Mouse (Mus musculus) erythroid progenitor cell, adult 5-6 weeks (primary cell): Measurements from ENCODE around the gene Cd300ld2. TPM values are rescaled to one million over a fixed set of nuclear protein-coding genes. Genes with fewer than 3 reads are reported as not detected.

Source experiments
- total RNA-seq, 2 experiments: library from RNA; stranded (forward) in 1 of 2; stranded (reverse) in 1 of 2; fragments of 150-400 nt in 1 of 2; fragments of 186-747, 209-891 nt in 1 of 2; gene quantifications; 2 replicates each; pipeline versions ENCODE4 v1.2.3 to v1.2.4; 2015 to 2017; ENCODE audit warnings: low replicate concordance in 2 of 2

Gene Cd300ld2
- total RNA-seq, 2 experiments from 2014 or later: not detected

Other genes starting within 250 kb of the Cd300ld2 start
- gene Btbd17, start 220.2 kb downstream of the Cd300ld2 start, total RNA-seq (2015; ENCODE audit: low replicate concordance): not detected in 2 replicates
- gene Btbd17, start 220.2 kb downstream of the Cd300ld2 start, total RNA-seq (2017; ENCODE audit: low replicate concordance): not detected in 2 replicates
- not detected in 2 replicates for gene Gpr142, start 217.3 kb downstream of the Cd300ld2 start, total RNA-seq (2015; ENCODE audit: low replicate concordance)
- not detected in 2 replicates for gene Gpr142, start 217.3 kb downstream of the Cd300ld2 start, total RNA-seq (2017; ENCODE audit: low replicate concordance)
- not detected in 2 replicates for gene Gprc5c, start 165.0 kb downstream of the Cd300ld2 start, total RNA-seq (2015; ENCODE audit: low replicate concordance)
- gene Gprc5c, start 165.0 kb downstream of the Cd300ld2 start, total RNA-seq (2017; ENCODE audit: low replicate concordance): not detected in 2 replicates
- gene Cd300a, start 126.2 kb downstream of the Cd300ld2 start, total RNA-seq (2015; ENCODE audit: low replicate concordance): 2.1 and 4.3 TPM in 2 replicates
- gene Cd300a, start 126.2 kb downstream of the Cd300ld2 start, total RNA-seq (2017; ENCODE audit: low replicate concordance): 2.9 and 6.0 TPM in 2 replicates
- 5.0 and 10.1 TPM in 2 replicates for gene Cd300lb, start 81.8 kb downstream of the Cd300ld2 start, total RNA-seq (2015; ENCODE audit: low replicate concordance)
- 1.8 and 2.3 TPM in 2 replicates for gene Cd300lb, start 81.8 kb downstream of the Cd300ld2 start, total RNA-seq (2017; ENCODE audit: low replicate concordance)
- not detected in 2 replicates for gene Cd300c, start 47.0 kb downstream of the Cd300ld2 start, total RNA-seq (2015; ENCODE audit: low replicate concordance)
- not detected in 2 replicates for gene Cd300c, start 47.0 kb downstream of the Cd300ld2 start, total RNA-seq (2017; ENCODE audit: low replicate concordance)
- gene Cd300ld, start 26.3 kb downstream of the Cd300ld2 start, total RNA-seq (2015; ENCODE audit: low replicate concordance): 2.9 and 6.8 TPM in 2 replicates
- 3.0 and 4.2 TPM in 2 replicates for gene Cd300ld, start 26.3 kb downstream of the Cd300ld2 start, total RNA-seq (2017; ENCODE audit: low replicate concordance)
- 8.0 and 12.6 TPM in 2 replicates for gene Cd300c2, start 14.3 kb downstream of the Cd300ld2 start, total RNA-seq (2015; ENCODE audit: low replicate concordance)
- gene Cd300c2, start 14.3 kb downstream of the Cd300ld2 start, total RNA-seq (2017; ENCODE audit: low replicate concordance): 2.3 and 8.6 TPM in 2 replicates
- not detected in 2 replicates for gene Cd300ld4, start 10.8 kb upstream of the Cd300ld2 start, total RNA-seq (2015; ENCODE audit: low replicate concordance)
- gene Cd300ld4, start 10.8 kb upstream of the Cd300ld2 start, total RNA-seq (2017; ENCODE audit: low replicate concordance): not detected in 2 replicates
- 5.8 and 11.7 TPM in 2 replicates for gene Cd300ld5, start 21.6 kb upstream of the Cd300ld2 start, total RNA-seq (2015; ENCODE audit: low replicate concordance)
- not detected in 2 replicates for gene Cd300ld5, start 21.6 kb upstream of the Cd300ld2 start, total RNA-seq (2017; ENCODE audit: low replicate concordance)
- gene Cd300ld3, start 32.2 kb upstream of the Cd300ld2 start, total RNA-seq (2015; ENCODE audit: low replicate concordance): 5.8 and 11.7 TPM in 2 replicates
- 4.1 and 5.7 TPM in 2 replicates for gene Cd300ld3, start 32.2 kb upstream of the Cd300ld2 start, total RNA-seq (2017; ENCODE audit: low replicate concordance)
- gene Cd300e, start 46.0 kb upstream of the Cd300ld2 start, total RNA-seq (2015; ENCODE audit: low replicate concordance): 0.36 and 3.8 TPM in 2 replicates
- not detected in 2 replicates for gene Cd300e, start 46.0 kb upstream of the Cd300ld2 start, total RNA-seq (2017; ENCODE audit: low replicate concordance)
- gene Rab37, start 75.2 kb upstream of the Cd300ld2 start, total RNA-seq (2015; ENCODE audit: low replicate concordance): 1.1 and 10.5 TPM in 2 replicates
- gene Rab37, start 75.2 kb upstream of the Cd300ld2 start, total RNA-seq (2017; ENCODE audit: low replicate concordance): 4.0 and 5.8 TPM in 2 replicates
- 1.7 and 2.9 TPM in 2 replicates for gene Cd300lf, start 117.8 kb upstream of the Cd300ld2 start, total RNA-seq (2015; ENCODE audit: low replicate concordance)
- 8.6 and 10.7 TPM in 2 replicates for gene Cd300lf, start 117.8 kb upstream of the Cd300ld2 start, total RNA-seq (2017; ENCODE audit: low replicate concordance)
- gene Slc9a3r1, start 147.1 kb upstream of the Cd300ld2 start, total RNA-seq (2015; ENCODE audit: low replicate concordance): 15.1 and 16.8 TPM in 2 replicates
- gene Slc9a3r1, start 147.1 kb upstream of the Cd300ld2 start, total RNA-seq (2017; ENCODE audit: low replicate concordance): 13.1 and 13.7 TPM in 2 replicates
- 5.0 and 6.3 TPM in 2 replicates for gene Tmem104, start 171.3 kb upstream of the Cd300ld2 start, total RNA-seq (2015; ENCODE audit: low replicate concordance)
- 0.64 and 6.3 TPM in 2 replicates for gene Tmem104, start 171.3 kb upstream of the Cd300ld2 start, total RNA-seq (2017; ENCODE audit: low replicate concordance)
- 9.2 and 11.2 TPM in 2 replicates for gene Nat9, start 171.7 kb upstream of the Cd300ld2 start, total RNA-seq (2015; ENCODE audit: low replicate concordance)
- 2.3 TPM in 1 of 2 replicates, not detected in the other for gene Nat9, start 171.7 kb upstream of the Cd300ld2 start, total RNA-seq (2017; ENCODE audit: low replicate concordance)